Mouse (Mus musculus) midbrain, postnatal 0 days (tissue): ENCODE results near the gene Opa3. TPM values are rescaled to one million over a fixed set of nuclear protein-coding genes. Genes with fewer than 3 reads are reported as not detected.

Experiments
- ATAC-seq: fragments of 200-750 bp; cut with Nextera tagmentation; 2 replicates; pipeline ENCODE4 v1.8.0; 2017; ENCODE audit warnings: moderate number of reproducible peaks, mild to moderate bottlenecking, moderate TSS enrichment, moderate library complexity; ENCODE audit not compliant: low FRiP score
- DNase-seq: peaks from one replicate; pipeline ENCODE4 v3.0.0-alpha.2; 2015; ENCODE audit warnings: low spot score
- H3K27ac ChIP-seq: fragments of 300-500 bp; sonication (generic); 2 replicates; pipeline ENCODE4 v1.5.1; 2014; ENCODE audit warnings: low read depth, mild to moderate bottlenecking, low read length, mixed read lengths
- H3K27me3 ChIP-seq: fragments of 300-500 bp; sonication (generic); 2 replicates; pipeline ENCODE4 v1.6.1; 2014; ENCODE audit warnings: low read length, control low read depth, mixed read lengths; ENCODE audit not compliant: insufficient read depth
- H3K36me3 ChIP-seq: fragments of 300-500 bp; sonication (generic); 2 replicates; pipeline ENCODE4 v1.6.1; 2014; ENCODE audit warnings: low read length, control low read depth, mixed read lengths; ENCODE audit not compliant: insufficient read depth
- H3K4me1 ChIP-seq: fragments of 300-500 bp; sonication (generic); 2 replicates; pipeline ENCODE4 v1.6.1; 2014; ENCODE audit warnings: mild to moderate bottlenecking, control low read depth, antibody characterized with exemption, low read length, mixed read lengths; ENCODE audit not compliant: insufficient read depth
- H3K4me2 ChIP-seq: fragments of 300-500 bp; sonication (generic); 2 replicates; pipeline ENCODE4 v1.6.1; 2014; ENCODE audit warnings: low read depth, mild to moderate bottlenecking, low read length, mixed read lengths; ENCODE audit not compliant: poor library complexity, severe bottlenecking
- H3K4me3 ChIP-seq: fragments of 300-500 bp; sonication (generic); 2 replicates; pipeline ENCODE4 v1.5.1; 2014; ENCODE audit warnings: low read depth, mild to moderate bottlenecking, low read length, moderate library complexity
- H3K9ac ChIP-seq: fragments of 300-500 bp; sonication (generic); replicated peaks from 2 replicates; pipeline ENCODE4 v1.6.1; 2014; ENCODE audit warnings: mild to moderate bottlenecking, low read length, moderate library complexity, mixed read lengths; ENCODE audit not compliant: poor library complexity, severe bottlenecking
- H3K9me3 ChIP-seq: fragments of 300-500 bp; sonication (generic); 2 replicates; pipeline ENCODE4 v1.6.1; 2016; ENCODE audit warnings: low read length, control low read depth
- CTCF ChIP-seq: IDR thresholded peaks from 2 replicates; pipeline ENCODE4 v1.5.1; 2016; ENCODE audit warnings: antibody characterized with exemption, mild to moderate bottlenecking
- WGBS: fragments of 180-500 bp; shearing (Covaris S2); extraction: QIAGEN DNeasy Blood & Tissue Kit; methylation state at CpG from one replicate; pipeline ENCODE4 v1.1.7; 2014; 5-methylcytosine and 5-hydroxymethylcytosine counted together
- polyA plus RNA-seq: library from polyadenylated mRNA; unstranded; fragments of >200 nt; fragmentation: Nextera tagmentation; extraction: Ambion mirVana; gene quantifications from 2 replicates; pipeline ENCODE4 v1.2.1, GENCODE M21; 2015
- total RNA-seq: library from RNA; depleted of rRNA; stranded (reverse); fragments of >200 nt; gene quantifications from 2 replicates; pipeline ENCODE4 v1.2.3, GENCODE M21; 2014

Gene Opa3
- total and polyA plus RNA-seq, 2 experiments from 2014 or later: 33.9 to 34.8 TPM

DNA sequence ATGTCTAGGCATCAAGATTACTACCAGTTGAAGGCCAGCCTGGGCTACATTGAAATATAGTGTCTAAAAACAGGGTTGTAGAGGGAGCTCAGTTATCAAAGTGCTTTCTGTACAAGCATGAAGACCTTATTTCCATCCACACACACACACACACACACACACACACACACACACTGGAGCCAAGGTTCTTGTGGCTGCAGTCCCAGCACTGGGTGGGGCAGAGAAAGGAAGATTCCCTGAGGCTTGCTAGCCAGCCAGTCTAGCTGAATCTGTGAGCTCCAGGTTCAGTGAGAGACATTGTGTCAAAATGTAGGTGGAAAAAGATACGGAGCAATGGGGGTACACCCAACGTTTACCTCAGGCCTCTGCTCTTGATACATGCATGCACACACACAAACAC lies 43.9 kb upstream of the Opa3 start:
- Histone ChIP-seq H3K4me1 (no peaks in the 10 kb centered on the region; the same call in 1 of the 2 replicates), H3K9ac (no peak overlapping the region), H3K27ac (no peak overlapping the region), H3K36me3 (peaks cover 24% of the 10 kb centered on the region), H3K9me3 (no peaks in the 10 kb centered on the region), H3K4me2 (no peak overlapping the region), H3K27me3 (no peaks in the 10 kb centered on the region), H3K4me3 (no peak overlapping the region)
- DNase-seq (no peak), ATAC-seq (no peak)
- WGBS: 72% methylated on average over 2 of the region's 2 CpGs
- TF ChIP-seq CTCF: no peak

DNA sequence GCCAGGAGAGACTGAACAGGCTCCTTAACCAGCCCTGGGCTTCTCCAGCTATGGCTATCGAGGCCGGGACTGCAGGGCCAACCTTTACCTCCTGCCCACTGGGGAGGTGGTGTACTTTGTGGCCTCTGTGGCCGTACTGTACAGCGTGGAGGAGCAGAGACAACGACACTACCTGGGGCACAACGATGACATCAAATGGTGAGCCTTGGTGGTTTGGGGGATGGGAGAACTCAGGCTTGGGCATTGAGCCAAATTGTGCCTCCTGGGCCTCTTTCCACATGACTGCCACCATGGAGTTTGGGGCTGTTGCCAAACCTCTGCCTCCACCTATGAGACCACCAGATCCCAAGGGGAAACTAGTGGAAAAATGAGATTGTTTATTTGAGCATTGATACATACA lies 43.4 kb upstream of the Opa3 start:
- peak overlapping the region; percentile 0; the same call in 1 of the 2 replicates for H3K9ac ChIP-seq
- 49% methylated on average over 6 of the region's 6 CpGs for WGBS

DNA sequence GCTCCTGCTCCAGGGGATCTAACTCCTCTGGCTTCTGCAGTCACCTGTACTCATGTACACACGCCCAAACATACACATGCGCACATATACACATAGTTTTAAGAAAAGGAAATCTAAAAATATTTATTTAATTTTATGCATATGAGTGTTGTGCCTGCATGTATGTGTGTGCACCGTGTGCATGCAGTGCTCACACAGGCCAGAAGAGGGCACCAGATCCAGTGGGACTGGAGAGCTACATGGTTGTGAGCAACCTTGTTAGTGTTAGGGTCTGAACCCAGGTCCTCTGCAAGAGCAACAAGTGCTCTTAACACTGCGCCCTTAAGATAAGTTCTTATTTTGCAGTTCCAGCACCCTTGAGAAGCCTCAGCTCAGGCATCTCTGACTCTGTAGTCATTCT lies 33.5 kb upstream of the Opa3 start:
- no peak overlapping the region for H3K4me2 ChIP-seq
- no peak overlapping the region for H3K4me3 ChIP-seq
- no peaks in the 10 kb centered on the region for H3K27me3 ChIP-seq
- peaks cover 59% of the 10 kb centered on the region for H3K36me3 ChIP-seq
- H3K9me3 ChIP-seq: no peaks in the 10 kb centered on the region
- DNase-seq: no peak
- no peak overlapping the region for H3K27ac ChIP-seq
- H3K9ac ChIP-seq: no peak overlapping the region
- no peaks in the 10 kb centered on the region for H3K4me1 ChIP-seq
- TF ChIP-seq CTCF: peak; percentile 49
- ATAC-seq: no peak
- WGBS: 99% methylated on average over 4 of the region's 4 CpGs

More for the DNA sequence above, 43.4 kb upstream of the Opa3 start:
- TF ChIP-seq CTCF: no peak
- no peaks in the 10 kb centered on the region for H3K27me3 ChIP-seq
- no peaks in the 10 kb centered on the region for H3K9me3 ChIP-seq
- ATAC-seq (no peak), DNase-seq (peak; percentile 56)
- H3K4me3 ChIP-seq: no peak overlapping the region
- H3K4me1 ChIP-seq: no peaks in the 10 kb centered on the region; the same call in 1 of the 2 replicates
- H3K36me3 ChIP-seq: peaks cover 24% of the 10 kb centered on the region
- no peak overlapping the region for H3K4me2 ChIP-seq
- no peak overlapping the region for H3K27ac ChIP-seq

DNA sequence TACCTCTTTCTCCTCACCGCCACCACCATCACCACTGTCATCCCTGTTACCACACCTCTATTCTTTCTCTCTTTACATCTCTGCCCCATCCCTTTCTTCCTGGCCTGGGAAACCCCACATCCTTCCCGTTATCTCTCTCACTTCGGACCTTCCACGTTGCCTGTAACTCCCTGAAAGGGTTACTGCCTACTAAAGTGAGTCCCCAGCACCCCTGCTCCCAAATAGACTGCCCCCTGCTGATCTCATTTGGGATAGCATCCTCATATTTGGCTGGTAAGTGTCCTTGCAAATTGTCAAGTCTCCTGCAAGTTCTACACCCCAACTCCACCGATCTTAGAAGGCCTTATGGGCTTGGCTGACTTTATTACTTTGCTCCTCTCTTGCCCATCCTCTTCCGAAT lies 31.5 kb upstream of the Opa3 start:
- Histone ChIP-seq H3K9ac (no peak overlapping the region), H3K4me1 (no peaks in the 10 kb centered on the region), H3K4me3 (no peak overlapping the region), H3K27me3 (no peaks in the 10 kb centered on the region), H3K36me3 (peaks cover 61% of the 10 kb centered on the region), H3K27ac (no peak overlapping the region), H3K4me2 (no peak overlapping the region), H3K9me3 (no peaks in the 10 kb centered on the region)
- TF ChIP-seq CTCF: peak; percentile 70
- 64% methylated on average over 6 of the region's 6 CpGs for WGBS
- peak; percentile 24 for DNase-seq
- no peak for ATAC-seq

DNA sequence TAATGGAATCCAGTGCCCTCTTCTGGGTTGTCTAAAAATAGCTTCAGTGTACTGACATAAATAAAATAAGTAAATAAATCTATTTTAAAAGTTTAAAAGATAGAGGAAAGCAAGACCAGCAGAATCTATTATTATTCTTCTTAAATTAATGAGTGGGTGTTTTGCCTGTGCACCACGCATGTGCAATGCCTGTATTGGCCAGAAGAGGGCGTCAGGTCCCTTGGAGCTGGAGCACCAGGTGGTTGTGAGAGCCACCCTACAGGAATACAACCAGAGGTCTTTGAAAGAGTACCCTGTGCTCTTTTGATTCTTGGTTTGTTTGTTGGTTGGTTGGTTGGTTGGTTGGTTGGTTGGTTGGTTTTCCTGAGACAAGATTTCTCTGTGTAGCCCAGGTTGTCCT lies 30.1 kb upstream of the Opa3 start:
- no peak for DNase-seq
- H3K27ac ChIP-seq: no peak overlapping the region
- H3K9me3 ChIP-seq: no peaks in the 10 kb centered on the region
- no peak overlapping the region for H3K9ac ChIP-seq
- no peaks in the 10 kb centered on the region for H3K27me3 ChIP-seq
- no peak overlapping the region for H3K4me2 ChIP-seq
- peaks cover 59% of the 10 kb centered on the region for H3K36me3 ChIP-seq
- ATAC-seq: no peak
- peak; percentile 63 for TF ChIP-seq CTCF
- no peak overlapping the region for H3K4me3 ChIP-seq
- H3K4me1 ChIP-seq: no peaks in the 10 kb centered on the region
- 28% methylated on average over 2 of the region's 2 CpGs for WGBS

DNA sequence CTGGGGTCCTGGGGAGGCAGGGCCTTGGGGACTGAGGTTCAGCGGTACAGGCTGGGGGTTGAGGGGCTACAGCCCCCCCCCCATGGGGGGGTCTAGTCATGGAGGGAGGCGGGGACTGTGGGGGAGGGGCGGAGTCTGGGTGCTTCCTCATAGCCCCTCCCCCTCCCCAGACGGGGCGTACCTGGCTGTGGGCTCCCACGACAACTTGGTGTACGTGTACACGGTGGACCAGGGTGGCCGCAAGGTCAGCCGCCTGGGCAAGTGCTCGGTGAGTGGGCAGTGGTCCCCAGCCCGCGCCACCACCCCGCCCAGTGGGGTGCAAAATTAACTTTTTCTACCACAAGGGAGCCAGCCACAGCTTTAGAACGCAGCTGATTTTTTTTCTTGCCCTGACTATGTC lies 26.5 kb upstream of the Opa3 start:
- no peaks in the 10 kb centered on the region for H3K27me3 ChIP-seq
- no peaks in the 10 kb centered on the region for H3K9me3 ChIP-seq
- H3K4me3 ChIP-seq: no peak overlapping the region
- no peak for TF ChIP-seq CTCF
- H3K4me1 ChIP-seq: no peaks in the 10 kb centered on the region
- no peak overlapping the region for H3K4me2 ChIP-seq
- 72% methylated on average over 13 of the region's 15 CpGs for WGBS
- no peak overlapping the region for H3K27ac ChIP-seq
- no peak overlapping the region for H3K9ac ChIP-seq
- ATAC-seq (no peak), DNase-seq (no peak)
- H3K36me3 ChIP-seq: peaks cover 41% of the 10 kb centered on the region
